Mouse (Mus musculus): ENCODE data around the gene Cbln1. TPM values are rescaled to one million over a fixed set of nuclear protein-coding genes. Genes with fewer than 3 reads are reported as not detected.

The Cbln1 gene
- polyA plus RNA-seq, 1 experiment from 2014 or later, result 34.9 TPM

GRCm38 (mm10) chr8:87466936-87467602 lies 5.3 kb downstream of the Cbln1 start:
- Histone ChIP-seq H3K4me2 (ENCODE audit: low read length) (no peak overlapping the region), H3K36me3 (ENCODE audit: control insufficient read depth, insufficient read depth, low read length) (no peaks in the 10 kb centered on the region), H3K9me3 (ENCODE audit: control insufficient read depth, low read length) (no peaks in the 10 kb centered on the region), H3K4me3 (ENCODE audit: low read length) (no peak overlapping the region), H3K27me3 (replicated peaks; ENCODE audit: control insufficient read depth, insufficient read depth, low read length) (peaks cover 18% of the 10 kb centered on the region), H3K27ac (ENCODE audit: low read depth, low read length) (no peak overlapping the region), H3K4me1 (ENCODE audit: control insufficient read depth, insufficient read depth, low read depth, low read length) (peaks cover 24% of the 10 kb centered on the region), H3K9ac (ENCODE audit: low read depth, low read length) (no peak overlapping the region)
- no peak for ATAC-seq
- WGBS, result 86% methylated on average over 1 of the region's 1 CpGs

DNA sequence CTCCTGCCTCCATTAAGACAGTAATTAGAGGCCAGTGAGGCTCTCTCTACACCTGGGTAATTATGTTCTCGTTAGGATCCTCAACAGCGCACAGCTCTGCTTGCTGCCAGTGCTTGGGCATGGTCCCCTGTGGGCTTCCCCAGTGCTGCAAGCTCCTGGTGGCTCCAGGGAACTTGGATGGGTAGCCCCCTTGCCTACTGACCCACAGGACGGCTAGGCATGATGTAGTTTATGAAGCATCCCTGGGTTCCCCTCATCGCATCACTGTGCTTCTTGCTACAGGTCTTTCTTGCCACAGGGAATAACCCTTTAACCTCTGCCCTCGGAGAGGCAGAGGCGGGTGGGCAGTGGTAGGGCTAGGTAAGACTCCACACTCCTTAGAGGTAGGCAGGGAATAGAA lies 6.1 kb downstream of the Cbln1 start:
- Histone ChIP-seq H3K27ac (ENCODE audit: low read depth, low read length) (no peak overlapping the region), H3K9ac (ENCODE audit: low read depth, low read length) (no peak overlapping the region), H3K4me1 (ENCODE audit: control insufficient read depth, insufficient read depth, low read depth, low read length) (peaks cover 19% of the 10 kb centered on the region), H3K9me3 (ENCODE audit: control insufficient read depth, low read length) (no peaks in the 10 kb centered on the region), H3K4me3 (ENCODE audit: low read length) (no peak overlapping the region), H3K4me2 (ENCODE audit: low read length) (no peak overlapping the region), H3K27me3 (replicated peaks; ENCODE audit: control insufficient read depth, insufficient read depth, low read length) (peaks cover 16% of the 10 kb centered on the region), H3K36me3 (ENCODE audit: control insufficient read depth, insufficient read depth, low read length) (no peaks in the 10 kb centered on the region)
- ATAC-seq, result no peak
- WGBS, result 55% methylated on average over 6 of the region's 6 CpGs

- Histone ChIP-seq H3K9me3 (ENCODE audit: control insufficient read depth, low read length) (no peaks in the 10 kb centered on the region), H3K9ac (ENCODE audit: low read depth, low read length) (no peak overlapping the region), H3K4me3 (ENCODE audit: low read length) (no peak overlapping the region), H3K27me3 (replicated peaks; ENCODE audit: control insufficient read depth, insufficient read depth, low read length) (peaks cover 13% of the 10 kb centered on the region), H3K4me1 (ENCODE audit: control insufficient read depth, insufficient read depth, low read depth, low read length) (peaks cover 5% of the 10 kb centered on the region), H3K27ac (ENCODE audit: low read depth, low read length) (no peak overlapping the region), H3K36me3 (ENCODE audit: control insufficient read depth, insufficient read depth, low read length) (no peaks in the 10 kb centered on the region), H3K4me2 (ENCODE audit: low read length) (no peak overlapping the region)
- no peak for ATAC-seq
- WGBS, result 78% methylated on average over 3 of the region's 3 CpGs
These were observed 8.0 kb downstream of the Cbln1 start for GRCm38 (mm10) chr8:87464446-87464845.

- ATAC-seq, result no peak
- Histone ChIP-seq H3K27me3 (replicated peaks; ENCODE audit: control insufficient read depth, insufficient read depth, low read length) (peaks cover 1% of the 10 kb centered on the region; the same call in 1 of the 2 replicates), H3K27ac (ENCODE audit: low read depth, low read length) (no peak overlapping the region), H3K9ac (ENCODE audit: low read depth, low read length) (no peak overlapping the region), H3K4me2 (ENCODE audit: low read length) (no peak overlapping the region), H3K4me3 (ENCODE audit: low read length) (no peak overlapping the region), H3K36me3 (ENCODE audit: control insufficient read depth, insufficient read depth, low read length) (no peaks in the 10 kb centered on the region), H3K4me1 (ENCODE audit: control insufficient read depth, insufficient read depth, low read depth, low read length) (no peaks in the 10 kb centered on the region), H3K9me3 (ENCODE audit: control insufficient read depth, low read length) (no peaks in the 10 kb centered on the region)
- 21% methylated on average over 5 of the region's 5 CpGs for WGBS
These were observed 10.6 kb downstream of the Cbln1 start for GRCm38 (mm10) chr8:87461801-87462200.

DNA sequence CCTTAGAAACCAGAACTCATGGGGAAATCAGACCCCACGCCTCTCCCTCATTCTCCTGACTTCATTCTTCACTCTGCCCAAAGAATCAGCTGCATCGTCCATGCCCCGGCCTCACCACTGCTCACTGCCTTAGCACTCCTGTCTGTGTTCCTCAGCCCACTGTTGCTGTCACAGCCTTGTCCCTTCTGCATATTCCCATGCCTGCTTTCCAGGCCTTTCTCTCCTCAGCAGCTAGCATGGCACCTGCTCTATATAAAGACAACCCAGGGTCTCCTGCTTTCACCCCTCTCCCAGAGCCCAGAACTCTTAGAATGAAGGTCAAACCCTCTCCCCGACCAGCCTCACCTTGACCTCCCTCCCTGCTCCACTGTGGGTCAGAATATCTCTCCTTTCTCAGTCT lies 15.5 kb downstream of the Cbln1 start:
- Histone ChIP-seq H3K4me2 (ENCODE audit: low read length) (no peak overlapping the region), H3K9me3 (ENCODE audit: control insufficient read depth, low read length) (no peaks in the 10 kb centered on the region), H3K9ac (ENCODE audit: low read depth, low read length) (no peak overlapping the region), H3K27ac (ENCODE audit: low read depth, low read length) (no peak overlapping the region), H3K4me3 (ENCODE audit: low read length) (no peak overlapping the region), H3K36me3 (ENCODE audit: control insufficient read depth, insufficient read depth, low read length) (no peaks in the 10 kb centered on the region), H3K27me3 (replicated peaks; ENCODE audit: control insufficient read depth, insufficient read depth, low read length) (no peaks in the 10 kb centered on the region; the same call in 1 of the 2 replicates), H3K4me1 (ENCODE audit: control insufficient read depth, insufficient read depth, low read depth, low read length) (no peaks in the 10 kb centered on the region)
- ATAC-seq, result no peak
- 86% methylated on average over 4 of the region's 4 CpGs for WGBS

GRCm38 (mm10) chr8:87452815-87453214 lies 19.6 kb downstream of the Cbln1 start:
- no peak overlapping the region for H3K4me3 ChIP-seq (ENCODE audit: low read length)
- no peak overlapping the region for H3K27ac ChIP-seq (ENCODE audit: low read depth, low read length)
- H3K27me3 ChIP-seq (replicated peaks; ENCODE audit: control insufficient read depth, insufficient read depth, low read length), result no peaks in the 10 kb centered on the region
- no peaks in the 10 kb centered on the region for H3K9me3 ChIP-seq (ENCODE audit: control insufficient read depth, low read length)
- 87% methylated on average over 4 of the region's 4 CpGs for WGBS
- H3K4me1 ChIP-seq (ENCODE audit: control insufficient read depth, insufficient read depth, low read depth, low read length), result no peaks in the 10 kb centered on the region
- H3K36me3 ChIP-seq (ENCODE audit: control insufficient read depth, insufficient read depth, low read length), result no peaks in the 10 kb centered on the region
- no peak overlapping the region for H3K4me2 ChIP-seq (ENCODE audit: low read length)
- no peak overlapping the region for H3K9ac ChIP-seq (ENCODE audit: low read depth, low read length)
- no peak for ATAC-seq

GRCm38 (mm10) chr8:87451737-87452136 lies 20.7 kb downstream of the Cbln1 start:
- 83% methylated on average over 2 of the region's 2 CpGs for WGBS
- H3K9ac ChIP-seq (ENCODE audit: low read depth, low read length), result no peak overlapping the region
- no peak overlapping the region for H3K4me2 ChIP-seq (ENCODE audit: low read length)
- H3K27me3 ChIP-seq (replicated peaks; ENCODE audit: control insufficient read depth, insufficient read depth, low read length), result no peaks in the 10 kb centered on the region
- no peaks in the 10 kb centered on the region for H3K4me1 ChIP-seq (ENCODE audit: control insufficient read depth, insufficient read depth, low read depth, low read length)
- H3K36me3 ChIP-seq (ENCODE audit: control insufficient read depth, insufficient read depth, low read length), result no peaks in the 10 kb centered on the region
- no peak overlapping the region for H3K4me3 ChIP-seq (ENCODE audit: low read length)
- no peak overlapping the region for H3K27ac ChIP-seq (ENCODE audit: low read depth, low read length)
- H3K9me3 ChIP-seq (ENCODE audit: control insufficient read depth, low read length), result no peaks in the 10 kb centered on the region
- ATAC-seq, result no peak

GRCm38 (mm10) chr8:87434592-87434991 lies 37.8 kb downstream of the Cbln1 start:
- Histone ChIP-seq H3K4me2 (ENCODE audit: low read length) (no peak overlapping the region), H3K4me1 (ENCODE audit: control insufficient read depth, insufficient read depth, low read depth, low read length) (no peaks in the 10 kb centered on the region), H3K9ac (ENCODE audit: low read depth, low read length) (no peak overlapping the region), H3K36me3 (ENCODE audit: control insufficient read depth, insufficient read depth, low read length) (no peaks in the 10 kb centered on the region), H3K27ac (ENCODE audit: low read depth, low read length) (no peak overlapping the region), H3K9me3 (ENCODE audit: control insufficient read depth, low read length) (no peaks in the 10 kb centered on the region), H3K4me3 (ENCODE audit: low read length) (no peak overlapping the region), H3K27me3 (replicated peaks; ENCODE audit: control insufficient read depth, insufficient read depth, low read length) (no peaks in the 10 kb centered on the region)
- ATAC-seq, result no peak
- WGBS, result 69% methylated on average over 3 of the region's 3 CpGs

DNA sequence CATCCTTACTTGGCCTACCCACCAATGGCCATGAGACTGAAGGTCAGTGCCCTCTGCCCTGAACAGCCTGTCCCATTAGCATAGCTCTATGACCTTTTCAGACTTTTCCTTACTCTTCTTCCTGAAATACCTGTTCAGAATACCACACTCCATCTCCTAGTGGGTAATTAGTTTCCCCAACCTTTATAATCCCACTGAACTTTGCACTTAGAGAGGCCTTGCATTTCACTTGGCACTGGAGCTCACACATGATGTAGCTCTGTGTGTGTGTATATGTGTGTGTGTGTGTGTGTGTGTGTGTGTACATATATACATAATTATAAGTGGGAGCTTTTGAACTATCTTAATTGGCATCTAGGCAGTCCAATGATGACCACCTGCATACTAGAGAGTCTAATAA lies 45.2 kb downstream of the Cbln1 start:
- Histone ChIP-seq H3K4me2 (ENCODE audit: low read length) (no peak overlapping the region), H3K9me3 (ENCODE audit: control insufficient read depth, low read length) (no peaks in the 10 kb centered on the region), H3K36me3 (ENCODE audit: control insufficient read depth, insufficient read depth, low read length) (no peaks in the 10 kb centered on the region), H3K4me1 (ENCODE audit: control insufficient read depth, insufficient read depth, low read depth, low read length) (no peaks in the 10 kb centered on the region), H3K9ac (ENCODE audit: low read depth, low read length) (no peak overlapping the region), H3K27me3 (replicated peaks; ENCODE audit: control insufficient read depth, insufficient read depth, low read length) (no peaks in the 10 kb centered on the region), H3K27ac (ENCODE audit: low read depth, low read length) (no peak overlapping the region), H3K4me3 (ENCODE audit: low read length) (no peak overlapping the region)
- no peak for ATAC-seq

GRCm38 (mm10) chr8:87424706-87425105 lies 47.7 kb downstream of the Cbln1 start:
- Histone ChIP-seq H3K9me3 (ENCODE audit: control insufficient read depth, low read length) (no peaks in the 10 kb centered on the region), H3K4me3 (ENCODE audit: low read length) (no peak overlapping the region), H3K4me2 (ENCODE audit: low read length) (no peak overlapping the region), H3K4me1 (ENCODE audit: control insufficient read depth, insufficient read depth, low read depth, low read length) (no peaks in the 10 kb centered on the region), H3K27ac (ENCODE audit: low read depth, low read length) (no peak overlapping the region), H3K9ac (ENCODE audit: low read depth, low read length) (no peak overlapping the region), H3K27me3 (replicated peaks; ENCODE audit: control insufficient read depth, insufficient read depth, low read length) (no peaks in the 10 kb centered on the region), H3K36me3 (ENCODE audit: control insufficient read depth, insufficient read depth, low read length) (no peaks in the 10 kb centered on the region)
- no peak for ATAC-seq
- 61% methylated on average over 5 of the region's 5 CpGs for WGBS

Data from hindbrain, embryonic 16.5 days (tissue).